Mouse (Mus musculus): ENCODE data around the gene Naif1.

The Naif1 gene

GRCm38 (mm10) chr2:32505536-32505935, 55.3 kb downstream of the Naif1 start:
- TF ChIP-seq CTCF (conservative IDR thresholded peaks at IDR 0.05; ENCODE audit: low read length) (peak; percentile 45), POU5F1 (IDR thresholded peaks at IDR 0.05; ENCODE audit: borderline replicate concordance, low read length) (no peak), NANOG (IDR thresholded peaks at IDR 0.05; ENCODE audit: borderline replicate concordance, low read length) (no peak)
- peaks cover 55% of the 10 kb centered on the region for H3K4me1 ChIP-seq (replicated peaks; ENCODE audit: low read depth, low read length)
- no peaks in the 10 kb centered on the region for H3K36me3 ChIP-seq (ENCODE audit: insufficient read depth, low read length)
- H3K9me3 ChIP-seq (ENCODE audit: low read length) = peaks cover 5% of the 10 kb centered on the region
- H3K27me3 ChIP-seq (ENCODE audit: insufficient read depth, low read length) = no peaks in the 10 kb centered on the region
- no peak overlapping the region for H3K4me3 ChIP-seq (replicated peaks; ENCODE audit: low read length)

All from E14TG2a.4 (cell line).